Mouse (Mus musculus) left cerebral cortex, postnatal 14 days (tissue): ENCODE results near the gene Cdhr3. TPM values are rescaled to one million over a fixed set of nuclear protein-coding genes. Genes with fewer than 3 reads are reported as not detected.
A peak's percentile ranks its signal among the peaks of the same experiment; 100 is the strongest.

ENCODE experiments used
- DNase-seq, 2 experiments: peaks; one replicate each; pipeline ENCODE4 v3.0.0; 2021 to 2022; ENCODE audit warnings: low spot score in 2 of 2, mixed read lengths in 1 of 2
- intact Hi-C: fragments of 180-260 bp; cut with DNase I; formaldehyde crosslinking; loops from one replicate; pipeline ENCODE4 v1.15.1; 2025
- total RNA-seq, 2 experiments: library from RNA; stranded (reverse); gene quantifications; 2 replicates each; pipeline ENCODE4 v1.2.3; 2021

Gene Cdhr3
- total RNA-seq, 2 experiments from 2014 or later, result 0.61 to 0.66 TPM

- DNase-seq, result no peak
- intact Hi-C loops, result no loop called here
Observed at GRCm38 (mm10) chr12:33041476-33041875, 51.2 kb downstream of the Cdhr3 start.

- intact Hi-C loops, result no loop called here
- no peak for DNase-seq
Observed at GRCm38 (mm10) chr12:33040811-33041210, 51.9 kb downstream of the Cdhr3 start.

- intact Hi-C loops, result no loop called here
- no peak for DNase-seq
Observed at GRCm38 (mm10) chr12:33038676-33039075, 54.0 kb downstream of the Cdhr3 start.

- DNase-seq, result peak; percentile 89 to 92
- intact Hi-C loops, result no loop called here
Observed at GRCm38 (mm10) chr12:33035719-33036521, 56.8 kb downstream of the Cdhr3 start.

GRCm38 (mm10) chr12:33035089-33035718 lies 57.5 kb downstream of the Cdhr3 start:
- intact Hi-C loops, result no loop called here

GRCm38 (mm10) chr12:33034343-33035088 lies 58.2 kb downstream of the Cdhr3 start:
- intact Hi-C loops, result no loop called here
- no peak for DNase-seq

More at GRCm38 (mm10) chr12:33035089-33035718, 57.5 kb downstream of the Cdhr3 start:
- no peak for DNase-seq

- DNase-seq, result no peak
- intact Hi-C loops, result no loop called here
Observed at GRCm38 (mm10) chr12:33033221-33033620, 59.5 kb downstream of the Cdhr3 start.

- intact Hi-C loops, result no loop called here
- DNase-seq, result no peak
Observed at GRCm38 (mm10) chr12:33030589-33030988, 62.1 kb downstream of the Cdhr3 start.

- intact Hi-C loops, result no loop called here
- DNase-seq, result no peak
Observed at GRCm38 (mm10) chr12:33030066-33030465, 62.6 kb downstream of the Cdhr3 start.

- intact Hi-C loops, result loop anchor here (5.0 to 10.0 kb wide), 2 partner anchors 239 to 396 kb away; partner anchors contain the start of gene Twistnb
- DNase-seq, result no peak
Observed at GRCm38 (mm10) chr12:33028708-33029107, 64.0 kb downstream of the Cdhr3 start.

GRCm38 (mm10) chr12:33028109-33028691 lies 64.5 kb downstream of the Cdhr3 start:
- intact Hi-C loops, result loop anchor here (5.0 to 10.0 kb wide), 2 partner anchors 239 to 397 kb away; partner anchors contain the start of gene Twistnb
- no peak for DNase-seq

GRCm38 (mm10) chr12:33027093-33027492 lies 65.6 kb downstream of the Cdhr3 start:
- DNase-seq, result peak; percentile 81 to 84
- intact Hi-C loops, result loop anchor here (1.0 to 10.0 kb wide), 4 partner anchors 82 to 398 kb away; partner anchors contain the start of gene Twistnb

- no peak for DNase-seq
- intact Hi-C loops, result loop anchor here (10.0 kb wide), 1 partner anchor 400 kb away; the partner anchor contains the start of gene Twistnb
Observed at GRCm38 (mm10) chr12:33024524-33024923, 68.2 kb downstream of the Cdhr3 start.

- DNase-seq, result no peak
- intact Hi-C loops, result loop anchor here (10.0 kb wide), 1 partner anchor 403 kb away; the partner anchor contains the start of gene Twistnb
Observed at GRCm38 (mm10) chr12:33021751-33022150, 70.9 kb downstream of the Cdhr3 start.

- intact Hi-C loops, result loop anchor here (10.0 kb wide), 1 partner anchor 404 kb away; the partner anchor contains the start of gene Twistnb
Observed at GRCm38 (mm10) chr12:33021140-33021539, 71.5 kb downstream of the Cdhr3 start.

GRCm38 (mm10) chr12:33020011-33020410 lies 72.7 kb downstream of the Cdhr3 start:
- intact Hi-C loops, result loop anchor here (10.0 kb wide), 1 partner anchor 405 kb away; the partner anchor contains the start of gene Twistnb
- DNase-seq, result no peak

More at GRCm38 (mm10) chr12:33021140-33021539, 71.5 kb downstream of the Cdhr3 start:
- no peak for DNase-seq

- DNase-seq, result no peak
- intact Hi-C loops, result no loop called here
Observed at GRCm38 (mm10) chr12:33018601-33019000, 74.1 kb downstream of the Cdhr3 start.

GRCm38 (mm10) chr12:33016824-33017705 lies 75.6 kb downstream of the Cdhr3 start:
- no peak for DNase-seq
- intact Hi-C loops, result no loop called here
